Mouse (Mus musculus): ENCODE measurements at regions not wholly inside any gene's neighbourhood (a gene's known extent, or its start where the extent isn't known, plus 50 kb on each side); places are given as distances from the start of the nearest gene placed in this dataset.
A peak's percentile ranks its signal among the peaks of the same experiment; 100 is the strongest.
"Not testable (repeated sequence)": the region's sequence is repeated elsewhere in the genome, so short reads cannot be mapped to it uniquely, and the experiment has no call there.

GRCm38 (mm10) chrX:104931153-104931706 is 74.2 kb upstream of the Magee2 start:
- DNase-seq (ENCODE audit: extremely low spot score) = no peak

DNA sequence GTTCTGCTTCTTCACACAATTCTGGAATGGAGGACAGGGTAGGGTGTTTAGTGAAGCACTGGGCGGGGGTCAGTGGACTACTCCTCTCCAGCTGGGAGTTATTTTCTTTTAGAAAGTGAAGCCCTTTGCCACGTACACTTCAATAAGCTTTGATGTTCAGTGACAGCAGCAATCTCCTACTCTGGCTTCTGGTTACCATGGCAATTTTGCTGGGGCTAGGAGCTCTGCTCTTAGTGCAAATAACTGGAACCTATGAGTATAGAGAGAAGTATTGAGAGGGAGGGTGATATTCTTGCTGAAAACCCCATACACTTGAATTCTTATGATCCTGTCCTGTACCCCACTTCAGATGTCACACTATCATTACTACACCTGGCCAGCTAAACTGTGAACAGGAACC is 94.5 kb upstream of the Magee2 start:
- no peak for DNase-seq (ENCODE audit: extremely low spot score)

- DNase-seq (ENCODE audit: extremely low spot score) = not testable (repeated sequence)
Measured at GRCm38 (mm10) chrX:104952809-104953208, 95.7 kb upstream of the Magee2 start.

GRCm38 (mm10) chrX:104953391-104953790 is 96.3 kb upstream of the Magee2 start:
- not testable (repeated sequence) for DNase-seq (ENCODE audit: extremely low spot score)

DNA sequence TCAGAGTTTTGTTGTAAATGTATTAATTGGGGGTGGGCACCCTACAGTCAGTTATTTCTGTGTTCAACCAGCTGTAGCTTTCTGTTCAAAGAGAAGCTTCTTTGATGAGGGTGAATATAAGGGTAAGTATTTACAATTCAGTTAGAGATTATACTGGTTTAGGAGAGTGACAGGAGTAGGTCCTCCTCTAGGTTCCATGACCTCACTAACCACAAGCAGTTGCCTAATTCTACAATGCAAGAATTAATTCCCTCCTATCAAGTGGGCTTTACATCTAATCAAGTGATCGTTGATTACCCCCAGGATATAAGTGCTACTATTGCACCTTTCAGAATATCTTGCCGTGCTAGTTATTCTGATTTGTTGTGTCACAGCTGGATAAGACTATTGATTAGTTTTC is 101.1 kb upstream of the Pbdc1 start:
- no peak for DNase-seq (ENCODE audit: extremely low spot score)

GRCm38 (mm10) chrX:105003260-105003659 is 76.3 kb upstream of the Pbdc1 start:
- no peak for DNase-seq (ENCODE audit: extremely low spot score)

DNA sequence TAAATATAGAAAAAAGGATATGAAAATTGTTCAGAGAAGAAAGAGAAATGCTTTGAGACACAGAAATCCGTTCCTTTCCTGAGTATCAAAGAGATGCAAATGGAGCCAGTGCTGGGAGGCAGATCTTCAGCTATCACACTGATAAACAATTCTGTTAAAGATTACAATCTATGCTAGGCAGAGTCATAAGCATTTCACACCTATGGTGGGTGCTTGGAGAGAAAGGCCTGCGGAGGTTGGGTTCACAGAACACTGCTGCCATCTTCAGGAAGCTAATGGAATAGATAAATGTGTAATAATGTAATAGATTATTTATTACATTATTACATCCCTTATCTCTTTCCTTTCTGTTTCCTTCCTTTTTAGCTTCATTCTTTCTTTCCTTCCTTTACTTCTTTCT is 73.1 kb upstream of the Pbdc1 start:
- peak; percentile 16 for DNase-seq (ENCODE audit: extremely low spot score)
